Mouse (Mus musculus) CH12.LX (cell line): ENCODE measurements around the gene Pacsin1. TPM values are rescaled to one million over a fixed set of nuclear protein-coding genes. Genes with fewer than 3 reads are reported as not detected.
A peak's percentile ranks its signal among the peaks of the same experiment; 100 is the strongest.

Source experiments
- DNase-seq: peaks from one replicate; pipeline ENCODE4 v3.0.0-alpha.2; 2013; ENCODE audit errors: extremely low read depth
- H3K27ac ChIP-seq: 2 replicates; pipeline ENCODE4 v1.5.1; 2012; ENCODE audit warnings: low read depth, mild to moderate bottlenecking, control low read depth, moderate library complexity; ENCODE audit not compliant: insufficient read depth
- H3K27me3 ChIP-seq: replicated peaks from 2 replicates; pipeline ENCODE3; 2012; ENCODE audit warnings: inconsistent platforms
- H3K36me3 ChIP-seq, 2 experiments: replicated peaks in 1 of 2; 2 replicates each; pipeline versions ENCODE3 to v1.6.1; 2012; ENCODE audit warnings: inconsistent platforms in 1 of 2, low read length in 1 of 2, mild to moderate bottlenecking in 1 of 2, mixed read lengths in 1 of 2, moderate library complexity in 1 of 2; ENCODE audit not compliant: control insufficient read depth in 1 of 2, insufficient read depth in 1 of 2
- H3K4me1 ChIP-seq, 2 experiments: 2 replicates each; pipeline ENCODE4 v1.6.1; 2012; ENCODE audit warnings: inconsistent platforms in 1 of 2, moderate library complexity in 1 of 2; ENCODE audit not compliant: insufficient read depth in 2 of 2, control insufficient read depth in 1 of 2
- H3K4me2 ChIP-seq: 2 replicates; pipeline ENCODE4 v1.6.1; 2012; ENCODE audit warnings: low read depth, mild to moderate bottlenecking, control low read depth; ENCODE audit not compliant: poor library complexity, insufficient read depth, severe bottlenecking
- H3K4me3 ChIP-seq, 3 experiments: fragments of 150-350 bp in 1 of 3; sonication (generic) in 1 of 3; replicated peaks in 1 of 3; 2 replicates each; pipeline versions ENCODE3 to v1.5.1; 2011 to 2012; ENCODE audit warnings: low read depth in 2 of 3, low read length in 2 of 3, mild to moderate bottlenecking in 2 of 3, moderate library complexity in 2 of 3, control low read depth in 1 of 3, improper control_type of control experiment in 1 of 3, inconsistent platforms in 1 of 3, mixed read lengths in 1 of 3; ENCODE audit not compliant: poor library complexity in 1 of 3
- H3K79me2 ChIP-seq: replicated peaks from 2 replicates; pipeline ENCODE4 v1.6.1; 2012; ENCODE audit warnings: mild to moderate bottlenecking, moderate library complexity; ENCODE audit not compliant: control insufficient read depth, poor library complexity, insufficient read depth, severe bottlenecking; ENCODE audit errors: extremely low read depth
- H3K9ac ChIP-seq: 2 replicates; pipeline ENCODE4 v1.6.1; 2012; ENCODE audit warnings: low read depth, mild to moderate bottlenecking, control low read depth, moderate library complexity; ENCODE audit not compliant: insufficient read depth
- H3K9me3 ChIP-seq: replicated peaks from 2 replicates; pipeline ENCODE3; 2012; ENCODE audit warnings: low read length, inconsistent platforms, mixed read lengths
- BHLHE40 ChIP-seq: IDR thresholded peaks from 2 replicates; pipeline ENCODE4 v1.6.1; 2011; ENCODE audit warnings: mild to moderate bottlenecking, low read depth, low read length, improper control_type of control experiment
- CHD1 ChIP-seq: IDR thresholded peaks from 2 replicates; pipeline ENCODE4 v1.6.1; 2012; ENCODE audit warnings: low read depth, low read length, improper control_type of control experiment, inconsistent platforms
- E2F4 ChIP-seq: IDR thresholded peaks from 2 replicates; pipeline ENCODE4 v1.6.1; 2011; ENCODE audit warnings: low read depth, low read length, improper control_type of control experiment; ENCODE audit not compliant: insufficient replicate concordance
- KAT2A ChIP-seq: IDR thresholded peaks from 2 replicates; pipeline ENCODE4 v1.6.1; 2012; ENCODE audit warnings: low read length, improper control_type of control experiment, inconsistent platforms; ENCODE audit not compliant: insufficient replicate concordance
- MAFK ChIP-seq: IDR thresholded peaks from 2 replicates; pipeline ENCODE4 v1.6.1; 2011; ENCODE audit warnings: low read length, improper control_type of control experiment; ENCODE audit not compliant: insufficient replicate concordance
- MAZ ChIP-seq: IDR thresholded peaks from 2 replicates; pipeline ENCODE4 v1.6.1; 2012; ENCODE audit warnings: low read depth, mild to moderate bottlenecking, inconsistent platforms, low read length, improper control_type of control experiment, moderate library complexity
- MXI1 ChIP-seq: IDR thresholded peaks from 2 replicates; pipeline ENCODE4 v1.6.1; 2011; ENCODE audit warnings: mild to moderate bottlenecking, low read depth, low read length, improper control_type of control experiment
- SMC3 ChIP-seq: IDR thresholded peaks from 2 replicates; pipeline ENCODE4 v1.6.1; 2011; ENCODE audit warnings: low read depth, low read length, improper control_type of control experiment
- UBTF ChIP-seq: IDR thresholded peaks from 2 replicates; pipeline ENCODE4 v1.6.1; 2012; ENCODE audit warnings: low read depth, mild to moderate bottlenecking, inconsistent platforms, low read length, improper control_type of control experiment, moderate library complexity
- USF1 ChIP-seq: IDR thresholded peaks from 2 replicates; pipeline ENCODE4 v1.6.1; 2014; ENCODE audit warnings: low read depth, mild to moderate bottlenecking, inconsistent platforms, low read length, improper control_type of control experiment
- ZMIZ1 ChIP-seq: IDR thresholded peaks from 2 replicates; pipeline ENCODE4 v1.6.1; 2012; ENCODE audit warnings: low read depth, mild to moderate bottlenecking, inconsistent platforms, low read length, improper control_type of control experiment
- dilution Hi-C: fragments of 300-500 bp; cut with MboI; formaldehyde crosslinking; loops from 2 replicates; pipeline ENCODE4 v1.14.3; 2020; ENCODE audit warnings: low sequenced_read_pairs; ENCODE audit not compliant: extremely low pct_unique_long_range_greater_than_20kb, extremely low pct_ligation_motif_present
- in situ Hi-C: fragments of 300-500 bp; cut with MboI; formaldehyde crosslinking; loops from 3 replicates; pipeline ENCODE4 v1.14.3; 2019; ENCODE audit warnings: low sequenced_read_pairs, low pct_ligation_motif_present, low pct_unique_long_range_greater_than_20kb, mixed read lengths
- polyA plus RNA-seq: library from polyadenylated mRNA; unstranded; fragments of >175 nt; gene quantifications from 2 replicates; pipeline ENCODE4 v1.2.1, GENCODE M21; 2012; ENCODE audit warnings: low read depth; ENCODE audit not compliant: insufficient read length
- total RNA-seq, 2 experiments: library from RNA; depleted of rRNA; stranded (reverse); fragments of 300-350 nt in 1 of 2; fragments of >200 nt in 1 of 2; gene quantifications; 2 replicates each; pipeline ENCODE4 v1.2.3; 2012 to 2014

The Pacsin1 gene
- total and polyA plus RNA-seq, 3 experiments, result 1.9 to 14.0 (median 13.2) TPM

- no peak overlapping the region for H3K4me3 ChIP-seq
- no peak overlapping the region for H3K27ac ChIP-seq
- no peaks in the 10 kb centered on the region for H3K79me2 ChIP-seq
- TF ChIP-seq UBTF (no peak), CHD1 (no peak), E2F4 (no peak), BHLHE40 (0 out of 2 replicates have a peak, but pooled peaks have one; percentile 11), ZMIZ1 (no peak)
- H3K36me3 ChIP-seq, result peaks cover 0 to 7% of the 10 kb centered on the region in 2 experiments
- H3K4me1 ChIP-seq, result peaks cover 15 to 32% of the 10 kb centered on the region in 2 experiments
- dilution Hi-C loops (no loop called here), in situ Hi-C loops (no loop called here)
- no peaks in the 10 kb centered on the region for H3K27me3 ChIP-seq
- peak; percentile 52 for DNase-seq
- H3K4me2 ChIP-seq, result no peak overlapping the region
- H3K9ac ChIP-seq, result no peak overlapping the region
- peaks cover 3% of the 10 kb centered on the region for H3K9me3 ChIP-seq
Observed at GRCm38 (mm10) chr17:27678924-27679813, 23.9 kb downstream of the Pacsin1 start.

- 0 out of 4 replicates have a peak, but pooled peaks cover 0 to 2% of the 10 kb centered on the region in 2 experiments for H3K4me1 ChIP-seq
- DNase-seq, result no peak
- peaks cover 3% of the 10 kb centered on the region for H3K9me3 ChIP-seq
- no peak overlapping the region for H3K9ac ChIP-seq
- dilution Hi-C loops (no loop called here), in situ Hi-C loops (no loop called here)
- TF ChIP-seq MAFK (no peak), MAZ (no peak), KAT2A (no peak), SMC3 (no peak), MXI1 (no peak), USF1 (no peak)
- no peaks in the 10 kb centered on the region for H3K79me2 ChIP-seq
- H3K27me3 ChIP-seq, result no peaks in the 10 kb centered on the region
- no peak overlapping the region for H3K4me2 ChIP-seq
- H3K27ac ChIP-seq, result no peak overlapping the region
- H3K4me3 ChIP-seq, result no peak overlapping the region
- H3K36me3 ChIP-seq, result peaks cover 0 to 7% of the 10 kb centered on the region in 2 experiments
Observed at GRCm38 (mm10) chr17:27684886-27685549, 29.7 kb downstream of the Pacsin1 start.
